Mouse (Mus musculus): Measurements from ENCODE around the gene Gm5741.

Gene Gm5741

GRCm38 (mm10) chr8:85073041-85073612, 5.3 kb upstream of the Gm5741 start:
- DNase-seq (ENCODE audit: low read depth, low spot score), result no peak

DNA sequence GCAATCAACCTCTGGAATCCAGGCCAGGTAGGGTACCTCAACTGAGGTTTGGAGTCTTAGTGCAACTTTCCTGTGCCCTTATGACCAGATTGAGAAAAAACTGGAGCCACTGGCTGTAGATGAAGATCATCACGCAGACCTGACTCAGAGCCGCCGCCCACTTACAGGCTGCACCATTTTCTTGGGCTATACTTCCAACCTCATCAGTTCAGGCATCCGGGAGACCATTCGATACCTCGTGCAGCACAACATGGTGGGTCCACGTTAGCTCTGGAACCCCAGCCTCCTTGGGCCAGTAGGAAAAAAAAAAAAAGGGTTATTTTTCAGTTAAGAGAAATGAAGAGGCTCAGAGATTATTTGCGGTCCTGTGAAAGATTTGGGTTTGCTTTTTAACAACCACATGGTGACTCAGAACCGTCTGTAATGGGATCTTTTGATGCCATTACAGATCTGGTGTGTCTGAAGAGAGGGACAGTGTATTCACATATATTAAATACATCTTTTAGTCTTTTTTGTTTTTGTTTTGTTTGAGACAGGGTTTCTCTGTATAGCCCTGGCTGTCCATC, 4.7 kb upstream of the Gm5741 start:
- DNase-seq (ENCODE audit: low read depth, low spot score), result no peak

GRCm38 (mm10) chr8:85071514-85072281, 3.9 kb upstream of the Gm5741 start, which contains the start of gene Dhps:
Dhps (plus strand) TSS chr8:85071757.
- DNase-seq (ENCODE audit: low read depth, low spot score), result peak; percentile 96

GRCm38 (mm10) chr8:85071041-85071440, 3.3 kb upstream of the Gm5741 start:
- no peak for DNase-seq (ENCODE audit: low read depth, low spot score)

- no peak for DNase-seq (ENCODE audit: low read depth, low spot score)
Observed at GRCm38 (mm10) chr8:85067155-85067554, 627 bp downstream of the Gm5741 start.

DNA sequence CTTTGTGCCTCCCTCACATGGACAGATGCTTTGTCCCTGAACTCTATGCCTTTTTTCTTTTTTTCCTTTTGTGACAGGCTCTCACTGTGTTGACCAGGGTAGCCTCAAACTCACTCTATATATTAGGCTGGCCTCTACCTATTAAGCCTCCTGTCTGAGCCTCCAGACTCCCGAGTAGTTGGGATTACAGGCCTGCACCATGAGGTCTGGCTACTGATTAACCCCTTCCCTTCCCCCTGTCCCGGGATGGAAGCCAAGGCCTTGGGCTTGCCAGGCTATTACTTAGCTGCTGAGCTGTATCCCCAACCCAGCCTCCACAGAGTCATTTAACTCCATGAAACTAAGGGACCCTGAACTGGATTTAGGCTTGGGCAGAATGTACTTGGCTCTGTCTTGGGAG, 2.6 kb downstream of the Gm5741 start:
- DNase-seq (ENCODE audit: low read depth, low spot score), result no peak

DNA sequence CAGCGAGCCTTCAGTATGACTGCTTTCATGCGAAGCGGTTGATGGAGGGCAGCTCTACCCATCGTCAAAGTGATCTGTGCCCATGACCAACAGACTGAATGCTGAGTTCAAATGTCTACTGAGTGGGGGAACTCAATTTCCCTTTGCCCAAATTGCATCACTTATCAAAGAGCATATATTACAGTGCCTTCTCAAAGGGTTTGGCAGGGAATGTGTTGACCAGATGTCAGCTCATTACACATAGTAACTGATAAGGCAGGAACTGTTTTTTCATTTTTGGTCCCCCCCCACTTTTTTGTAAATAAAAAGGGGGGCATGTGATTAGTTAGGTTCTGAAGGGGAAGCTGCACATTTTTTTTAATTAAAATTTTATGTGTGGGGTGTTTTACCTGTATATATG, 5.2 kb downstream of the Gm5741 start:
- no peak for DNase-seq (ENCODE audit: low read depth, low spot score)

- peak; percentile 96 for DNase-seq (ENCODE audit: low read depth, low spot score)
Observed at GRCm38 (mm10) chr8:85059879-85060616, 7.7 kb downstream of the Gm5741 start, which contains the start of gene Fbxw9. Fbxw9 (plus strand) TSS chr8:85060055.

DNA sequence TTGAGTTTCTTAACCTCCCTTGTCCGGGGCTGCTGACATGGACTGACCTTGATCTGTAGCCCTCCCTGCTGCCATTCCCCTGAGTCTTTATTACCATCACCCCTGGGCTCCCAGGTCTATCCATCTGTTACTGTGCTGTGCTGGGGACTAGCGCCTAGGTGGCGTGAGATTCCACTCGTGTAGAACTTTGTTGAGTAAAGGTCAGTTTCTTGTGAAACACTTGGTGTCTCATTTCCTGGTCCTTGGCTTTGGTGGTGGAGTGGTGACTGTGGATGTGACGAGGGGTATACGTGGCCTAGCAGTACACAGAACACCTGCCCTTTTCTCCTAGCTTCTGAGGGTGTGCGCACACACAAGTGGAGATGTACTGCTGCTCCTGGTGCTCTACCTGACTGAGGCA, 10.4 kb downstream of the Gm5741 start:
- no peak for DNase-seq (ENCODE audit: low read depth, low spot score)

DNA sequence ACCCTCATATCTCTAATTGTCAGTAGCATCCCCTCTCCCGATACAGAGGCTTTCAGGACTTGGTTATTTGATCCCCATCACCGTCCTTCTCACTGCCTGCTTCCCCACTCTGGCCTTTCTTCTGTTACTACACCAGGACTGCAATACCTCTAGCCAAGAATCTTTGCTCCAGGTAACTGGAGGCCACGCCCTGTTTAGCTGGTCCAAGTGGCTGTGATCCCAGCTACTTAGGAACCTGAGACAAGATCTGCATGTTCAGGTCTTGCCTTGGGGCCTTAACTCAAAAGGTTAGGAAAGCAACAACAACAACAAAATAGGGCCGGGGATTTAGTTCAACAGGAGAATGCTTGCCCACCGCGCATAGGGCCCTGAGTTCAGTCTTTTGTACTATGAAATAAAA, 24.2 kb downstream of the Gm5741 start:
- DNase-seq (ENCODE audit: low read depth, low spot score), result no peak

DNA sequence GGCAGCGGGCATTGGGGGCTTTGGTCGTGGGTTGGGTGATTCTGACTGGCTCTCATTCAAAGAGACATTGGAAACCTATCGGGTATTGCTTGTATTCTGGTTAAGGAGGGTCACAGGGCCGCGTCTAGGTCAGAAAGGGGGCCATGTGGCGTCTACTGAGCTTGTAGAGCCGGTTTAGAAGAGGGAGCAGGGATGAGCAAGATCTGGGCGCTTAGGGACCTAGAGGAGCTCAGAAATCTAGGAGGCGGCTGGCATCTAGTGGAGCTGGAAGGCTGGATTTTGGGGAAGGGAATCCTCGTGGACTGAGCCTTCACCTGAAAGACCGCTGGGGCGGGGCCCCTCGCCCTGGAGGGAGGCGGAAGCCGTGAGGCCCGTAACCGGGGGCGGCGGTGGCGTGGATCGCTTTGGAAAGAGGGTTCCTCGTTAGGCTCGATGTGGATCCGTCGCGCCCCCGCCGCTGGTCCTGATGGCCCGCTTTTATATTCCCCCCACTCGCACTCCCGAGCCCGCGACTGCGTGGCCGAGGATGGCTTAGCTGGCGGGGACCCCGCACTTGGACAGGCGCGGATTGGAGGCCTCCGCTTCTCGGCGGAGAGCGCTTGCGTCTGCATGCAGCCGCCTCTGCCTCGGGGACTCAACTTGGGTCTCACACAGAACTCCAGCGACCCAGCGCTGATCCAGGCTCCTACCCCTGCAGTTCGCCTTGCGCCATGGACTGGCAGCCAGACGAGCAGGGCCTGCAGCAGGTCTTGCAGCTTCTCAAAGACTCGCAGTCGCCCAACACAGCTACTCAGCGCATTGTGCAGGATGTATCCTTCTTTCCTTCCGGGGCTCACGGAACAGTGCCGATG, 29.9 kb downstream of the Gm5741 start:
- DNase-seq (ENCODE audit: low read depth, low spot score), result peak; percentile 58

GRCm38 (mm10) chr8:85037366-85037680, 30.5 kb downstream of the Gm5741 start:
- DNase-seq (ENCODE audit: low read depth, low spot score), result peak; percentile 86

- DNase-seq (ENCODE audit: low read depth, low spot score), result peak; percentile 98
Observed at GRCm38 (mm10) chr8:85036718-85037365, 30.9 kb downstream of the Gm5741 start, which contains the start of gene Tnpo2. Tnpo2 (plus strand) TSS chr8:85036915.

DNA sequence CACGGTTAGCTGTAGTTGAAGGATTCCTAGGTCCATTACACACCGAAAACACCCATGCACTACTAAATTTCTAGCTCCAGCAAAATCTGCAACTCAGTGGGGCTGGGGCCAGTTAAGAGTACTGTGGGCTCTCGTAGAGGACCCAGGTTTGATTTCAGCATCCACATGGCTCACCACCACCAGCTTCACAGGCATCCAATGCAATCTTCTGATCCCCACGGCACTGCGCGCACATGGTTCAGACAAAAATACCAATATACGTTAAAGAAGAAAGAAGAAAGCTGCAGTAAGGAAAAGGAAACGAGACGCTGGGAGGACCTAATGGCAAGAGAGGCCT, 31.4 kb downstream of the Gm5741 start:
- no peak for DNase-seq (ENCODE audit: low read depth, low spot score)

- peak; percentile 34 for DNase-seq (ENCODE audit: low read depth, low spot score)
Observed at GRCm38 (mm10) chr8:85035728-85036310, 32.0 kb downstream of the Gm5741 start.

DNA sequence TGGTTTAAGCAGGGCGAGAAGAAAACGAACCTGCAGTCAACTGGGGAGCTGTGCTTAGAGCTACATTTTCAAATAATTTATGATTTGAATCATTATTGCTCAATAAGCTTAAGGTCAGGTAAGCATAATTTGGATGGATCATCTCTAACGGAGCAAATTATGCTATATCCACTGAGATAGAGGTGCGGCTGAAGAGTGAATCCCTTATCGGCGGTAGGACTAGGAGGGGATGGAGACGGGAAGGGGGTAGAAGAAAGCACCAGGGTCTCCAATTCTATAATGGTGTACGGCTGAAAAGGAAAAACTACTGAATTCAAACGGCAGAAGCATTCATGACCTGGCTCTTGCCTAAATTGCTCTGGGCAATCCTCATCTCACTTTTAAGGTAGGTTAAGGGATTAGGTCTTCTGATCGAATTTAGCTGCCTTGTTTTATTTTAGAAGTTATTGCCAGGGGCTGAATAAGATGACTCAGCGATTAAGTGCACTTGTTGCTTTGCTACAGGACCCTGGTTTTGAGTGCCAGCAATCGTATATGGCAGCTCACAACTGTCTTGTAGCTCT, 32.5 kb downstream of the Gm5741 start:
- no peak for DNase-seq (ENCODE audit: low read depth, low spot score)

GRCm38 (mm10) chr8:85034764-85035163, 33.0 kb downstream of the Gm5741 start:
- peak; percentile 93 for DNase-seq (ENCODE audit: low read depth, low spot score)

DNA sequence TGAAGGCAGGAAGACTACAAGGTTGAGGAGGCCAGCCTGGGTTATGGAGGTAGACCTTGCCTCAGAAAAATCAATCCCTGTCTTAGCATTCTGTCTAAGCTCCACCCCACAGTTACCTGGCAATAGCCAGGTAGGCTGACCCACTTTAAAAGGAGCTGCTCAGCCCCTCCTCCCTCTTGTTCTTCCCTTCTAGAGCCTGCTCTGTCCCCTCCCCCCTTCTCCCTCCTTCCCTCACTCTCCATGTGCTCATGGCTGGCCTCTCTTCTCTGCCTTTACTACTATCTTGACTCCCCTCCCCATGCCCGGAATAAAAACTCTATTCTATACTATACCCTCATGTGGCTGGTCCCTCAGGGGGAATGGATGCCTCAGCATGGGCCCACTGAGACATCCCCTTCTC, 33.9 kb downstream of the Gm5741 start:
- peak; percentile 38 for DNase-seq (ENCODE audit: low read depth, low spot score)

DNA sequence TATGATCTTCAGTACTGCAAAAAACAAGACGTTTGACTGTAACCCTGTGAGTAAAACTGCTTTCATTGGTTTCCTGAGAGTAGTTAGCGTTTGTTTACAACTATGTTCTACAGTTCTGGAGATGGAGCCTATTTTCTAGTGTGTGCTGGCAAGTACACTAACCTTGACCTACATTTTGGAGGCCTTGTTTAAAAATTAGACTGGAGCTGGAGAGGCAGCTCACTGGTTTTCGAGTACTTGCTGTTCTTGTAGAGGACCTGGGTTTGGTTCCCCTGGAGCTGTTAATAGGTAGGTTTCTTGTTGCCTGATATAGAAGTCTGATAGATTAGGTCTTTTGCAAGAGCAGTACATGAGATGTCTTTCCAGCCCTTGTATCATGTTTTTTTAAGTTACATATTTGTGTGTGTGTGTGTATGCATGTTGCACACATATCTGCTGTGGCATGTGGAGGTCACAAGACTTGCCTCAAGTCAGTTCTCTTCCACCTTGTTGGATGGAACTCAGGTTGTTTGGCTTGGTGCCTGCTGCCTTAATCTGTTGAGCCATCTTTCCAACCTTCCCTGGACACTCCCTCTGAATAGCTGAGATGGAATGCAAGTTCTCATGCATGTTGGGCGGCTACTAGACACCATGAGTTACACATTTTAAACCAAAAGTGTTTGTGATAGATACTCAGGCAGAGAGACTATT, 35.0 kb downstream of the Gm5741 start:
- DNase-seq (ENCODE audit: low read depth, low spot score), result no peak

GRCm38 (mm10) chr8:85029271-85029670, 38.5 kb downstream of the Gm5741 start:
- DNase-seq (ENCODE audit: low read depth, low spot score), result no peak
